Mouse (Mus musculus) C2C12 (cell line): ENCODE results near the gene Rec114. TPM values are rescaled to one million over a fixed set of nuclear protein-coding genes. Genes with fewer than 3 reads are reported as not detected.

Experiments used
- H3K27me3 ChIP-seq: one replicate; pipeline ENCODE4 v1.6.1; 2011; ENCODE audit not compliant: control insufficient read depth, insufficient read depth, insufficient read length
- H3K36me3 ChIP-seq: one replicate; pipeline ENCODE4 v1.6.1; 2011; ENCODE audit not compliant: control insufficient read depth, insufficient read depth
- H3K4me3 ChIP-seq: one replicate; pipeline ENCODE4 v1.5.1; 2011; ENCODE audit warnings: mild to moderate bottlenecking, control low read depth; ENCODE audit not compliant: poor library complexity, insufficient read depth, severe bottlenecking
- H3K79me2 ChIP-seq: one replicate; pipeline ENCODE4 v1.6.1; 2011; ENCODE audit not compliant: control insufficient read depth, insufficient read depth
- H3K79me3 ChIP-seq: one replicate; pipeline ENCODE4 v1.6.1; 2011; ENCODE audit warnings: low read depth, control low read depth
- H3ac ChIP-seq: one replicate; pipeline ENCODE3; 2011; ENCODE audit warnings: low read depth; ENCODE audit not compliant: control insufficient read depth, insufficient read length
- CEBPB ChIP-seq: IDR thresholded peaks from one replicate; pipeline ENCODE4 v1.6.1; 2011; ENCODE audit warnings: low read depth, mild to moderate bottlenecking, control low read depth, moderate library complexity
- CTCF ChIP-seq: IDR thresholded peaks from one replicate; pipeline ENCODE4 v1.5.1; 2011; ENCODE audit not compliant: control insufficient read depth, insufficient read depth, insufficient read length
- FOSL1 ChIP-seq: IDR thresholded peaks from one replicate; pipeline ENCODE4 v1.8.0; 2011; ENCODE audit warnings: mild to moderate bottlenecking, low read length; ENCODE audit not compliant: poor library complexity, insufficient read depth, severe bottlenecking
- MAX ChIP-seq: IDR thresholded peaks from one replicate; pipeline ENCODE4 v1.6.1; 2011; ENCODE audit warnings: mild to moderate bottlenecking, control low read depth
- MYOD1 ChIP-seq: IDR thresholded peaks from one replicate; pipeline ENCODE4 v1.6.1; 2011; ENCODE audit warnings: low read depth; ENCODE audit not compliant: control insufficient read depth, insufficient read length
- MYOG ChIP-seq: IDR thresholded peaks from one replicate; pipeline ENCODE4 v1.6.1; 2011; ENCODE audit not compliant: control insufficient read depth, insufficient read length; ENCODE audit errors: extremely low read depth
- USF1 ChIP-seq: IDR thresholded peaks from one replicate; pipeline ENCODE4 v1.6.1; 2011; ENCODE audit warnings: low read depth, mild to moderate bottlenecking, control low read depth, moderate library complexity
- long read RNA-seq, 2 experiments: library from polyadenylated mRNA; unstranded; transcript quantifications; one replicate each; pipeline ENCODE4 v2.0.0; 2019 to 2020
- polyA plus RNA-seq: library from polyadenylated mRNA; unstranded; fragments of >200 nt; fragmentation: generic; extraction: Trizol; gene quantifications from one replicate; pipeline ENCODE4 v1.2.1, GENCODE M21; 2012; ENCODE audit warnings: missing spikeins

The Rec114 gene
- polyA plus RNA-seq, result 1.1 TPM
- long read RNA-seq, experiment 1, partial matches to known transcripts, result 0 of 3 reads
- long read RNA-seq, experiment 1, other reads (novel, unspliced or antisense), result 3 of 3 reads
- long read RNA-seq, experiment 2, result 0 reads

GRCm38 (mm10) chr9:58743702-58744248 is at the start of gene Rec114:
Gene Rec114 (minus strand): TSS chr9:58743964.
- TF ChIP-seq FOSL1 (no peak), CTCF (no peak), MYOD1 (no peak), MYOG (no peak), CEBPB (no peak), MAX (no peak), USF1 (no peak)
- no peak within 1 kb of the TSS for H3ac ChIP-seq
- H3K79me3 ChIP-seq, result no peaks in the 10 kb centered on the region
- H3K4me3 ChIP-seq, result no peak within 1 kb of the TSS
- no peaks in the 10 kb centered on the region for H3K36me3 ChIP-seq
- H3K27me3 ChIP-seq, result no peaks in the 10 kb centered on the region
- no peaks in the 10 kb centered on the region for H3K79me2 ChIP-seq

GRCm38 (mm10) chr9:58789476-58789875 is 45.7 kb upstream of the Rec114 start:
- Histone ChIP-seq H3K4me3 (no peak overlapping the region), H3K36me3 (no peaks in the 10 kb centered on the region), H3K79me2 (no peaks in the 10 kb centered on the region), H3ac (no peak overlapping the region), H3K79me3 (no peaks in the 10 kb centered on the region), H3K27me3 (peaks cover 14% of the 10 kb centered on the region)
- TF ChIP-seq FOSL1 (no peak), MYOG (no peak), MYOD1 (no peak), USF1 (no peak), MAX (no peak), CEBPB (no peak), CTCF (no peak)

DNA sequence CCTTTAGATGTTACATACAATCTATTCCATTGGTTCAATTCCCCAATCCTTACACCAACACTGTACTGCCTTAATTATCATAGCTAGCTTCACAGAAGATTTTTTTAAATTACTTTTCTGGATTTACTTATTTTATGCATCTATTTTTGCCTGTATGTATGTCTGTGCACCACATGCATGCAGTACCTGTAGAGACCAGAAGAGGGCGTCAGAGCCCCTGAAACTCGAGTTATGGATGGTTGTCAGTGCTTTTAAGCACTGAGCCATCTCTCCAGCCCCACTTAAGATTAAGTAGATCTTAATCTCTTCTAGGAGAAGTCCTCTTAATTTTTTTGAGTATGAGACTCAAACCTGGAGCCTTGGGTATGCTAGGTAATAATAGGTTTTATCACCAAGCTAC is 31.6 kb upstream of the Rec114 start:
- Histone ChIP-seq H3K79me3 (no peaks in the 10 kb centered on the region), H3K27me3 (no peaks in the 10 kb centered on the region), H3K4me3 (no peak overlapping the region), H3K36me3 (no peaks in the 10 kb centered on the region), H3ac (no peak overlapping the region), H3K79me2 (no peaks in the 10 kb centered on the region)
- no peak for TF ChIP-seq FOSL1
- no peak for TF ChIP-seq USF1
- TF ChIP-seq MYOD1, result no peak
- TF ChIP-seq MAX, result no peak
- TF ChIP-seq MYOG, result no peak
- no peak for TF ChIP-seq CTCF
- TF ChIP-seq CEBPB, result no peak

DNA sequence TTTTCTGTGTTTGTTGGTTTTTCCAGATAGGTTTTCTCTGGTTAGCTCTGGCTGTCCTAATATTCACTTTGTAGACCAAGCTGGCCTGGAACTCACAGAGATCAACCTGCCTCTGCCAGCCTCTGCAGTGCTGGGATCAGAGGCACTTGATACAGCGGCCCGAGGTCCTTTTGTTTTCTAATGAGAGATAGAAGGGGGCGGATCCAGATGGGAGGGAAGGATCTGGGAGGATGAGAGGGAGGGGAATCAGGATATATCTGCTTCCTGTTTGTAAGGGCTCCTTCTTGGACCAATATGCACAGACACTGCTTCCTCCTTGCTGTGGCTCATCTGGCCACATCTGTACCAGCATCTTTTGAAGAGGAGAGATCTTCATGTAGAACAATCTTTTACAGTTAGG is 31.0 kb upstream of the Rec114 start:
- Histone ChIP-seq H3K79me2 (no peaks in the 10 kb centered on the region), H3K79me3 (no peaks in the 10 kb centered on the region), H3K27me3 (no peaks in the 10 kb centered on the region), H3ac (no peak overlapping the region), H3K4me3 (no peak overlapping the region), H3K36me3 (no peaks in the 10 kb centered on the region)
- TF ChIP-seq FOSL1 (no peak), MAX (no peak), USF1 (no peak), CTCF (no peak), CEBPB (no peak), MYOD1 (no peak), MYOG (no peak)

DNA sequence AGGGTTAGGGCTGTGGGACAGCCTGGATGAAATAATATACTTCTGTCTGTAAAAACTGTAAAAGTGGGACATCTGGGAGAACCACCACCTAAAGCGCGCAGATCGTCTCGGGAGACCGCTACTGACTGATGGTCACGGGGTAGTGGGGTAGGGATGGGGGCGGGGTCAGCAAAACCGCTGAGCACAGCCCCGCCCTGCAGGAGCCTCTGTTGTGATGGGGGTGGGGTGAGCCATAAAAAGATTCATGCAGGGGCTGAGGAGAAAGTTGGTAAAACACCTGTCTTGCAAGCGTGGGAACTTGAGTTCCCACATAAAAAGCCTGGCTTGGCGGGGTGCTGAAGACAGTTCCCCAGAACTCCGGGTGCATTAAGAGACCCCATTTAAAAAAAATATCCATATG is 26.2 kb upstream of the Rec114 start:
- H3K4me3 ChIP-seq, result no peak overlapping the region

DNA sequence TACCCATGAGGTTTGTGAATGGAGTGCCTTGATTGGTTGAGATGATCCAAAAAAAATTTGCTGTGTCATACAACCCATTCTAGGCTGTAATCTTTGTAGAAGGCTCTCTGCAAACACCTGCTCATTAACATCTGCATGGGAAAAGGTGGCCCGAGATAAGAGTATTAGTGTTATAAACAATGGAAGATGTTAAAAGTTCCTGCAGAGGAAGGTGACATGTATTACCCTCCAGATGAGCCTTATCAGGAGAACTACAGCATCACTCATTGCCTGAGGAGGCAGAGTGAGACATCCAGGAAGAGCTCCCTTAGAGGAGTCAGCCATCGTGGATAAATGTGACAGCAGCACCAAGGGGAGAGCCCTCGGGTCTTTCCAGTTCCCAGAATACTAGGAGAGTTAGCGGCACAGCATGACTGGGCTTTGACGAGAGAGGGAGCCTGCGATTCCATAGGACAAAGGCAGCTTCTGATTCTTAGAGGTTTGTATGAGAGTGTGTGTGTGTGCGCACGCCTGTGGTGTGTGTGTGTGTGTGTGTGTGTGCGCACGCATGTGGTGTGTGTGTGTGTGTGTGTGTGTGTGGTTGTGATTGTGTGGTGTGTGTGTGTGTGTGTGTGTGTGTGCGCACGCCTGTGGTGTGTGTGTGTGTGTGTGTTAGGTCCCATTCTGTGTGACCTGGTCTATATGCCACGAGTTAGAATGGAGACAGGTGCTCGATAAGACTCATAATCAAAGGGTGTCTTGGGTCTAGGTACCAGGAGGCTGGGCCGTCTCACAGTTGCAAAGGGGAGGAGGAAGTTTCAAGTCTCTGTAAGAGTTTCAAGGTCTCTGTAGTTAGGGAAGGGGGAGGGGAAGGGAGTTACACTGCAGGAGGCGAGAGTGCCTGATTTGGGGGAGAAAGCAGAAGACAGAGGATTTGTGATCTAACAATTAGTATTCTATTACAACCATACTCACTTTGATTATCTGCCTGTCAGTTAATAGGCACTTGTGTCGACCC is 23.5 kb upstream of the Rec114 start:
- Histone ChIP-seq H3K79me2 (no peaks in the 10 kb centered on the region), H3K79me3 (no peaks in the 10 kb centered on the region), H3K27me3 (no peaks in the 10 kb centered on the region), H3K4me3 (no peak overlapping the region), H3K36me3 (no peaks in the 10 kb centered on the region), H3ac (no peak overlapping the region)
- TF ChIP-seq MAX (no peak), MYOG (no peak), USF1 (no peak), FOSL1 (no peak), CEBPB (no peak), MYOD1 (no peak), CTCF (no peak)

More for the DNA sequence above, 26.2 kb upstream of the Rec114 start:
- Histone ChIP-seq H3K79me3 (no peaks in the 10 kb centered on the region), H3K79me2 (no peaks in the 10 kb centered on the region), H3K36me3 (no peaks in the 10 kb centered on the region), H3ac (no peak overlapping the region), H3K27me3 (no peaks in the 10 kb centered on the region)
- TF ChIP-seq MYOD1 (no peak), FOSL1 (no peak), CEBPB (no peak), MAX (no peak), CTCF (no peak), MYOG (no peak), USF1 (no peak)
